Mouse (Mus musculus) forebrain, embryonic 13.5 days (tissue): Measurements from ENCODE around the gene Fdx1. TPM values are rescaled to one million over a fixed set of nuclear protein-coding genes. Genes with fewer than 3 reads are reported as not detected.

Experiments
- ATAC-seq: fragments of 200-750 bp; cut with Nextera tagmentation; 2 replicates; pipeline ENCODE4 v1.8.0; 2017
- H3K27ac ChIP-seq: fragments of 300-500 bp; sonication (generic); 2 replicates; pipeline ENCODE4 v1.5.1; 2015; ENCODE audit warnings: inconsistent platforms, mild to moderate bottlenecking, moderate library complexity
- H3K27me3 ChIP-seq: fragments of 300-500 bp; sonication (generic); 2 replicates; pipeline ENCODE4 v1.6.1; 2015; ENCODE audit warnings: mild to moderate bottlenecking, inconsistent platforms
- H3K36me3 ChIP-seq: fragments of 300-500 bp; sonication (generic); 2 replicates; pipeline ENCODE4 v1.6.1; 2015; ENCODE audit warnings: mild to moderate bottlenecking, inconsistent platforms; ENCODE audit not compliant: poor library complexity, severe bottlenecking
- H3K4me1 ChIP-seq: fragments of 300-500 bp; sonication (generic); 2 replicates; pipeline ENCODE4 v1.6.1; 2015; ENCODE audit warnings: inconsistent platforms
- H3K4me2 ChIP-seq: fragments of 300-500 bp; sonication (generic); 2 replicates; pipeline ENCODE4 v1.6.1; 2015; ENCODE audit warnings: inconsistent platforms, mild to moderate bottlenecking, moderate library complexity
- H3K4me3 ChIP-seq: fragments of 300-500 bp; sonication (generic); 2 replicates; pipeline ENCODE4 v1.5.1; 2015; ENCODE audit warnings: mild to moderate bottlenecking, inconsistent platforms
- H3K9ac ChIP-seq: fragments of 300-500 bp; sonication (generic); 2 replicates; pipeline ENCODE4 v1.6.1; 2015; ENCODE audit warnings: mild to moderate bottlenecking, inconsistent platforms
- H3K9me3 ChIP-seq: fragments of 300-500 bp; sonication (generic); replicated peaks from 2 replicates; pipeline ENCODE4 v1.6.1; 2016; ENCODE audit warnings: inconsistent platforms
- WGBS: fragments of 180-500 bp; shearing (Covaris S2); methylation state at CpG from one replicate; pipeline ENCODE4 v1.1.7; 2015; 5-methylcytosine and 5-hydroxymethylcytosine counted together
- polyA plus RNA-seq: library from polyadenylated mRNA; unstranded; fragments of >200 nt; fragmentation: Nextera tagmentation; extraction: Ambion mirVana; gene quantifications from 2 replicates; pipeline ENCODE4 v1.2.1, GENCODE M21; 2015

Gene Fdx1
- polyA plus RNA-seq, 1 experiment from 2014 or later = 49.4 TPM

GRCm38 (mm10) chr9:51990828-51991227, 27.5 kb upstream of the Fdx1 start:
- H3K9ac ChIP-seq = no peak overlapping the region
- no peaks in the 10 kb centered on the region; the same call in 1 of the 2 replicates for H3K4me1 ChIP-seq
- no peaks in the 10 kb centered on the region for H3K36me3 ChIP-seq
- H3K27ac ChIP-seq = no peak overlapping the region
- no peaks in the 10 kb centered on the region for H3K27me3 ChIP-seq
- WGBS = 51% methylated on average over 2 of the region's 2 CpGs
- H3K4me2 ChIP-seq = no peak overlapping the region
- no peak overlapping the region for H3K4me3 ChIP-seq
- ATAC-seq = no peak
- no peaks in the 10 kb centered on the region for H3K9me3 ChIP-seq

GRCm38 (mm10) chr9:51985493-51986099, 22.2 kb upstream of the Fdx1 start:
- Histone ChIP-seq H3K4me1 (peaks cover 4% of the 10 kb centered on the region; the same call in 1 of the 2 replicates), H3K9ac (no peak overlapping the region), H3K4me3 (no peak overlapping the region), H3K4me2 (no peak overlapping the region), H3K27ac (no peak overlapping the region), H3K36me3 (no peaks in the 10 kb centered on the region), H3K27me3 (no peaks in the 10 kb centered on the region), H3K9me3 (no peaks in the 10 kb centered on the region)
- peak; percentile 84; the same call in 1 of the 2 replicates for ATAC-seq
- WGBS = 67% methylated on average over 11 of the region's 11 CpGs

- no peak for ATAC-seq
- 94% methylated on average over 1 of the region's 1 CpGs for WGBS
- H3K4me1 ChIP-seq = peaks cover 4% of the 10 kb centered on the region; the same call in 1 of the 2 replicates
Measured at GRCm38 (mm10) chr9:51981131-51981530, 17.8 kb upstream of the Fdx1 start.

GRCm38 (mm10) chr9:51979301-51979700, 15.9 kb upstream of the Fdx1 start:
- no peaks in the 10 kb centered on the region for H3K9me3 ChIP-seq
- 96% methylated on average over 6 of the region's 6 CpGs for WGBS
- H3K4me2 ChIP-seq = no peak overlapping the region
- H3K9ac ChIP-seq = no peak overlapping the region
- no peaks in the 10 kb centered on the region for H3K36me3 ChIP-seq
- H3K4me3 ChIP-seq = no peak overlapping the region
- no peak overlapping the region for H3K27ac ChIP-seq
- no peaks in the 10 kb centered on the region for H3K4me1 ChIP-seq
- ATAC-seq = no peak
- no peaks in the 10 kb centered on the region for H3K27me3 ChIP-seq

More at GRCm38 (mm10) chr9:51981131-51981530, 17.8 kb upstream of the Fdx1 start:
- Histone ChIP-seq H3K9me3 (no peaks in the 10 kb centered on the region), H3K4me3 (no peak overlapping the region), H3K9ac (no peak overlapping the region), H3K27ac (no peak overlapping the region), H3K4me2 (no peak overlapping the region), H3K36me3 (no peaks in the 10 kb centered on the region), H3K27me3 (no peaks in the 10 kb centered on the region)

GRCm38 (mm10) chr9:51978545-51979259, 15.3 kb upstream of the Fdx1 start:
- Histone ChIP-seq H3K4me1 (no peaks in the 10 kb centered on the region), H3K27me3 (no peaks in the 10 kb centered on the region), H3K36me3 (no peaks in the 10 kb centered on the region), H3K9ac (no peak overlapping the region), H3K4me3 (no peak overlapping the region), H3K27ac (no peak overlapping the region), H3K4me2 (no peak overlapping the region), H3K9me3 (no peaks in the 10 kb centered on the region)
- ATAC-seq = 0 out of 2 replicates have a peak, but pooled peaks have one; percentile 41
- 84% methylated on average over 6 of the region's 6 CpGs for WGBS

- ATAC-seq = peak; percentile 84
- H3K36me3 ChIP-seq = no peaks in the 10 kb centered on the region
- H3K9ac ChIP-seq = no peak overlapping the region
- no peak overlapping the region for H3K4me2 ChIP-seq
- 47% methylated on average over 5 of the region's 5 CpGs for WGBS
- H3K27me3 ChIP-seq = no peaks in the 10 kb centered on the region
- no peaks in the 10 kb centered on the region for H3K9me3 ChIP-seq
- H3K4me1 ChIP-seq = no peaks in the 10 kb centered on the region
- H3K4me3 ChIP-seq = no peak overlapping the region
- no peak overlapping the region for H3K27ac ChIP-seq
Measured at GRCm38 (mm10) chr9:51977439-51978000, 14.2 kb upstream of the Fdx1 start.

GRCm38 (mm10) chr9:51974871-51975270, 11.5 kb upstream of the Fdx1 start:
- H3K4me2 ChIP-seq = no peak overlapping the region
- WGBS = 89% methylated on average over 4 of the region's 4 CpGs

GRCm38 (mm10) chr9:51973846-51974245, 10.5 kb upstream of the Fdx1 start:
- Histone ChIP-seq H3K36me3 (no peaks in the 10 kb centered on the region), H3K9ac (no peak overlapping the region), H3K4me1 (no peaks in the 10 kb centered on the region), H3K4me2 (no peak overlapping the region), H3K27ac (no peak overlapping the region), H3K9me3 (no peaks in the 10 kb centered on the region), H3K4me3 (no peak overlapping the region), H3K27me3 (no peaks in the 10 kb centered on the region)
- 72% methylated on average over 3 of the region's 3 CpGs for whole genome bisulfite sequencing
- ATAC-seq = no peak

More at GRCm38 (mm10) chr9:51974871-51975270, 11.5 kb upstream of the Fdx1 start:
- Histone ChIP-seq H3K36me3 (no peaks in the 10 kb centered on the region), H3K9me3 (no peaks in the 10 kb centered on the region), H3K27ac (no peak overlapping the region), H3K27me3 (no peaks in the 10 kb centered on the region), H3K4me3 (no peak overlapping the region), H3K9ac (no peak overlapping the region), H3K4me1 (no peaks in the 10 kb centered on the region)
- no peak for ATAC-seq

- H3K4me2 ChIP-seq = no peak overlapping the region
- no peak overlapping the region for H3K27ac ChIP-seq
- H3K4me3 ChIP-seq = no peak overlapping the region
- ATAC-seq = no peak
- H3K36me3 ChIP-seq = no peaks in the 10 kb centered on the region
- no peak overlapping the region for H3K9ac ChIP-seq
- H3K27me3 ChIP-seq = no peaks in the 10 kb centered on the region
- no peaks in the 10 kb centered on the region; the same call in 1 of the 2 replicates for H3K9me3 ChIP-seq
- H3K4me1 ChIP-seq = peaks cover 13% of the 10 kb centered on the region
Measured at GRCm38 (mm10) chr9:51966373-51966772, 3.0 kb upstream of the Fdx1 start.

GRCm38 (mm10) chr9:51964110-51964509, 754 bp upstream of the Fdx1 start:
- no peak overlapping the region for H3K9ac ChIP-seq
- no peaks in the 10 kb centered on the region; the same call in 1 of the 2 replicates for H3K9me3 ChIP-seq
- H3K4me3 ChIP-seq = no peak overlapping the region
- ATAC-seq = no peak
- no peak overlapping the region for H3K27ac ChIP-seq
- H3K4me1 ChIP-seq = peaks cover 25% of the 10 kb centered on the region
- 73% methylated on average over 6 of the region's 6 CpGs for WGBS
- H3K36me3 ChIP-seq = no peaks in the 10 kb centered on the region
- no peaks in the 10 kb centered on the region for H3K27me3 ChIP-seq
- no peak overlapping the region for H3K4me2 ChIP-seq

GRCm38 (mm10) chr9:51961190-51961909, 2.0 kb downstream of the Fdx1 start:
- ATAC-seq = no peak
- H3K9ac ChIP-seq = no peak overlapping the region
- 37% methylated on average over 6 of the region's 6 CpGs for WGBS

GRCm38 (mm10) chr9:51960331-51960730, 3.0 kb downstream of the Fdx1 start:
- no peak overlapping the region for H3K9ac ChIP-seq
- H3K27ac ChIP-seq = no peak overlapping the region
- ATAC-seq = no peak
- H3K9me3 ChIP-seq = no peaks in the 10 kb centered on the region
- H3K4me3 ChIP-seq = no peak overlapping the region
- no peaks in the 10 kb centered on the region for H3K27me3 ChIP-seq
- peaks cover 27% of the 10 kb centered on the region for H3K4me1 ChIP-seq
- no peak overlapping the region for H3K4me2 ChIP-seq
- WGBS = 94% methylated on average over 2 of the region's 2 CpGs
- H3K36me3 ChIP-seq = no peaks in the 10 kb centered on the region

More at GRCm38 (mm10) chr9:51961190-51961909, 2.0 kb downstream of the Fdx1 start:
- no peaks in the 10 kb centered on the region; the same call in 1 of the 2 replicates for H3K9me3 ChIP-seq
- peak overlapping the region; percentile 78 for H3K4me2 ChIP-seq
- H3K27ac ChIP-seq = no peak overlapping the region
- H3K4me3 ChIP-seq = no peak overlapping the region
- H3K4me1 ChIP-seq = peaks cover 27% of the 10 kb centered on the region
- no peaks in the 10 kb centered on the region for H3K27me3 ChIP-seq
- H3K36me3 ChIP-seq = no peaks in the 10 kb centered on the region
